Mouse (Mus musculus): ENCODE measurements around the gene Rpl18.

- TF ChIP-seq MAFK (IDR thresholded peaks at IDR 0.05; ENCODE audit: insufficient read depth, low read depth, low read length) = no peak
- TF ChIP-seq HCFC1 (IDR thresholded peaks at IDR 0.05; ENCODE audit: borderline replicate concordance, insufficient read depth, low read length) = no peak
- no peak for TF ChIP-seq CHD2 (IDR thresholded peaks at IDR 0.05; ENCODE audit: low read depth, low read length)
- no peak for TF ChIP-seq ZC3H11A (IDR thresholded peaks at IDR 0.05; ENCODE audit: borderline replicate concordance, low read depth, low read length)
- TF ChIP-seq ZNF384 (IDR thresholded peaks at IDR 0.05; ENCODE audit: low read depth, low read length) = no peak
Observed at GRCm38 (mm10) chr7:45741308-45741707, 26.1 kb downstream of the Rpl18 start.
